Mouse (Mus musculus) midbrain, embryonic 11.5 days (tissue): ENCODE data around the gene Mrpl38. TPM values are rescaled to one million over a fixed set of nuclear protein-coding genes. Genes with fewer than 3 reads are reported as not detected.
"Not testable (repeated sequence)": the region's sequence is repeated elsewhere in the genome, so short reads cannot be mapped to it uniquely, and the experiment has no call there.

Experiments
- ATAC-seq: fragments of 200-750 bp; cut with Nextera tagmentation; 2 replicates; pipeline ENCODE4 v1.8.0; 2017; ENCODE audit warnings: moderate TSS enrichment, moderate library complexity; ENCODE audit not compliant: low FRiP score
- DNase-seq: peaks from one replicate; pipeline ENCODE4 v3.0.0; 2015; ENCODE audit warnings: low spot score; ENCODE audit errors: missing footprints
- H3K27ac ChIP-seq: fragments of 300-500 bp; sonication (generic); 2 replicates; pipeline ENCODE4 v1.5.1; 2014; ENCODE audit warnings: low read depth, low read length
- H3K27me3 ChIP-seq: fragments of 300-500 bp; sonication (generic); 2 replicates; pipeline ENCODE4 v1.6.1; 2014; ENCODE audit warnings: mild to moderate bottlenecking, low read length, moderate library complexity, mixed read lengths; ENCODE audit not compliant: control insufficient read depth, insufficient read depth
- H3K36me3 ChIP-seq: fragments of 300-500 bp; sonication (generic); 2 replicates; pipeline ENCODE4 v1.6.1; 2014; ENCODE audit warnings: mild to moderate bottlenecking, low read length, moderate library complexity, mixed read lengths; ENCODE audit not compliant: control insufficient read depth, insufficient read depth
- H3K4me1 ChIP-seq: fragments of 300-500 bp; sonication (generic); 2 replicates; pipeline ENCODE4 v1.6.1; 2014; ENCODE audit warnings: low read length; ENCODE audit not compliant: control insufficient read depth, insufficient read depth
- H3K4me2 ChIP-seq: fragments of 300-500 bp; sonication (generic); 2 replicates; pipeline ENCODE4 v1.6.1; 2014; ENCODE audit warnings: mild to moderate bottlenecking, moderate library complexity
- H3K4me3 ChIP-seq: fragments of 300-500 bp; sonication (generic); 2 replicates; pipeline ENCODE4 v1.5.1; 2014; ENCODE audit warnings: low read depth, low read length
- H3K9ac ChIP-seq: fragments of 300-500 bp; sonication (generic); 2 replicates; pipeline ENCODE4 v1.6.1; 2014; ENCODE audit warnings: low read length
- H3K9me3 ChIP-seq: fragments of 300-500 bp; sonication (generic); 2 replicates; pipeline ENCODE4 v1.6.1; 2016; ENCODE audit warnings: low read length; ENCODE audit not compliant: control insufficient read depth
- WGBS: fragments of 180-500 bp; shearing (Covaris S2); extraction: QIAGEN DNeasy Blood & Tissue Kit; methylation state at CpG from one replicate; pipeline ENCODE4 v1.1.7; 2014; 5-methylcytosine and 5-hydroxymethylcytosine counted together
- polyA plus RNA-seq: library from polyadenylated mRNA; unstranded; fragments of >200 nt; fragmentation: Nextera tagmentation; extraction: Ambion mirVana; gene quantifications from 2 replicates; pipeline ENCODE4 v1.2.1, GENCODE M21; 2014

Mrpl38 gene
- polyA plus RNA-seq, 1 experiment from 2014 or later = 97.0 TPM

GRCm38 (mm10) chr11:116126261-116126660 lies 12.4 kb downstream of the Mrpl38 start:
- no peak for ATAC-seq
- no peak for DNase-seq
- H3K27me3 ChIP-seq = no peaks in the 10 kb centered on the region
- H3K9me3 ChIP-seq = no peaks in the 10 kb centered on the region
- no peak overlapping the region for H3K4me3 ChIP-seq
- 95% methylated on average over 15 of the region's 15 CpGs for WGBS
- no peaks in the 10 kb centered on the region for H3K36me3 ChIP-seq
- H3K27ac ChIP-seq = no peak overlapping the region
- no peak overlapping the region for H3K4me2 ChIP-seq
- no peak overlapping the region for H3K9ac ChIP-seq
- H3K4me1 ChIP-seq = peaks cover 13% of the 10 kb centered on the region

- not testable (repeated sequence) for H3K36me3 ChIP-seq
- WGBS = 90% methylated on average over 8 of the region's 8 CpGs
Observed at GRCm38 (mm10) chr11:116121731-116122245, 16.9 kb downstream of the Mrpl38 start.

GRCm38 (mm10) chr11:116117819-116118218 lies 20.8 kb downstream of the Mrpl38 start:
- peaks cover 7% of the 10 kb centered on the region for H3K4me1 ChIP-seq
- H3K36me3 ChIP-seq = no peaks in the 10 kb centered on the region
- H3K27ac ChIP-seq = no peak overlapping the region
- no peaks in the 10 kb centered on the region for H3K27me3 ChIP-seq
- no peak overlapping the region for H3K4me2 ChIP-seq
- DNase-seq (no peak), ATAC-seq (no peak)
- no peak overlapping the region for H3K4me3 ChIP-seq
- no peak overlapping the region for H3K9ac ChIP-seq
- no peaks in the 10 kb centered on the region for H3K9me3 ChIP-seq

More at GRCm38 (mm10) chr11:116121731-116122245, 16.9 kb downstream of the Mrpl38 start:
- H3K4me3 ChIP-seq, DNase-seq, H3K27me3 ChIP-seq, H3K9me3 ChIP-seq, H3K27ac ChIP-seq, ATAC-seq, H3K4me2 ChIP-seq, H3K4me1 ChIP-seq, H3K9ac ChIP-seq: not testable (repeated sequence)

- Histone ChIP-seq H3K9ac (no peak overlapping the region), H3K27ac (no peak overlapping the region), H3K4me2 (no peak overlapping the region), H3K9me3 (no peaks in the 10 kb centered on the region), H3K27me3 (no peaks in the 10 kb centered on the region; the same call in 1 of the 2 replicates), H3K4me1 (peaks cover 7% of the 10 kb centered on the region), H3K36me3 (no peaks in the 10 kb centered on the region), H3K4me3 (no peak overlapping the region)
- ATAC-seq (no peak), DNase-seq (no peak)
- WGBS = 78% methylated on average over 12 of the region's 12 CpGs
Observed at GRCm38 (mm10) chr11:116117241-116117640, 21.4 kb downstream of the Mrpl38 start.

GRCm38 (mm10) chr11:116111611-116112203 lies 27.0 kb downstream of the Mrpl38 start:
- DNase-seq (no peak), ATAC-seq (no peak)
- no peak overlapping the region for H3K27ac ChIP-seq
- H3K4me3 ChIP-seq = no peak overlapping the region
- H3K9me3 ChIP-seq = no peaks in the 10 kb centered on the region
- H3K9ac ChIP-seq = no peak overlapping the region
- peaks cover 46% of the 10 kb centered on the region for H3K27me3 ChIP-seq
- H3K4me1 ChIP-seq = peaks cover 14% of the 10 kb centered on the region
- no peak overlapping the region for H3K4me2 ChIP-seq
- WGBS = 83% methylated on average over 19 of the region's 19 CpGs
- H3K36me3 ChIP-seq = no peaks in the 10 kb centered on the region

- no peak overlapping the region for H3K9ac ChIP-seq
- H3K4me3 ChIP-seq = no peak overlapping the region
- no peaks in the 10 kb centered on the region for H3K9me3 ChIP-seq
- 79% methylated on average over 4 of the region's 4 CpGs for WGBS
- H3K4me1 ChIP-seq = peaks cover 21% of the 10 kb centered on the region
- peaks cover 53% of the 10 kb centered on the region for H3K27me3 ChIP-seq
- H3K36me3 ChIP-seq = no peaks in the 10 kb centered on the region
- DNase-seq (no peak), ATAC-seq (no peak)
- H3K27ac ChIP-seq = no peak overlapping the region
- no peak overlapping the region for H3K4me2 ChIP-seq
Observed at GRCm38 (mm10) chr11:116111067-116111466, 27.6 kb downstream of the Mrpl38 start.

- no peak overlapping the region for H3K27ac ChIP-seq
- DNase-seq (no peak), ATAC-seq (no peak)
- H3K27me3 ChIP-seq = peaks cover 55% of the 10 kb centered on the region
- H3K4me3 ChIP-seq = no peak overlapping the region
- 30% methylated on average over 10 of the region's 10 CpGs for WGBS
- H3K9ac ChIP-seq = no peak overlapping the region
- H3K4me2 ChIP-seq = peak overlapping the region; percentile 23; the same call in 1 of the 2 replicates
- H3K9me3 ChIP-seq = no peaks in the 10 kb centered on the region
- peaks cover 23% of the 10 kb centered on the region for H3K4me1 ChIP-seq
- no peaks in the 10 kb centered on the region for H3K36me3 ChIP-seq
Observed at GRCm38 (mm10) chr11:116110540-116110939, 28.1 kb downstream of the Mrpl38 start.

- H3K36me3 ChIP-seq = no peaks in the 10 kb centered on the region
- peaks cover 56% of the 10 kb centered on the region for H3K27me3 ChIP-seq
- H3K9ac ChIP-seq = no peak overlapping the region
- ATAC-seq (no peak), DNase-seq (peak; percentile 92)
- no peaks in the 10 kb centered on the region for H3K9me3 ChIP-seq
- peak overlapping the region; percentile 23 for H3K4me2 ChIP-seq
- H3K4me3 ChIP-seq = peak overlapping the region; percentile 21
- H3K27ac ChIP-seq = no peak overlapping the region
- H3K4me1 ChIP-seq = peaks cover 23% of the 10 kb centered on the region
- WGBS = 2% methylated on average over 33 of the region's 35 CpGs
Observed at GRCm38 (mm10) chr11:116110131-116110530, 28.5 kb downstream of the Mrpl38 start.

- no peaks in the 10 kb centered on the region for H3K36me3 ChIP-seq
- H3K27ac ChIP-seq = no peak overlapping the region
- no peak overlapping the region for H3K9ac ChIP-seq
- ATAC-seq (no peak), DNase-seq (peak; percentile 92)
- H3K4me3 ChIP-seq = peak overlapping the region; percentile 21
- WGBS = 2% methylated on average over 70 of the region's 70 CpGs
- peaks cover 56% of the 10 kb centered on the region for H3K27me3 ChIP-seq
- peak overlapping the region; percentile 23 for H3K4me2 ChIP-seq
- H3K4me1 ChIP-seq = peaks cover 23% of the 10 kb centered on the region
- H3K9me3 ChIP-seq = no peaks in the 10 kb centered on the region
Observed at GRCm38 (mm10) chr11:116109441-116110081, 29.1 kb downstream of the Mrpl38 start.
